Mouse (Mus musculus): ENCODE data around the gene Sftpa1.

Gene Sftpa1

DNA sequence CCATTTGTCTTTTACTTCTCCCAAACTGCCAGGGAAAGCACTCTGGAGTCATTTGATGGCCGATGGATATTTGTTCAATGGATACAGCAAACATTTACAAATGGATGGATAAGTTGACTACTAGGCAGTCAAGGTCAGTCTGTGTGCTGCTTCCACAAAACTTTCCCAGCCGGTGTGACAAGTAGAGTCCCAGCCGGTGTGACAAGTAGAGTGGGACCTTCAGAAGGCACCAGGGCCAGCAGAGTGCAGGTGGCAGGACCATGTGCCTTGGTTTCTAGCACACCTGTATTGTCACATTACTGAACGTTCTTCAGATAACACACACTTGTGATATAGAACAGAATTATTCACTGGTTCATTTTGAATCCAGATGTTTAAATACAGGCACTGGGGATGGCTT, 28.5 kb downstream of the Sftpa1 start:
- no peak for DNase-seq (ENCODE audit: low read depth, low spot score)

DNA sequence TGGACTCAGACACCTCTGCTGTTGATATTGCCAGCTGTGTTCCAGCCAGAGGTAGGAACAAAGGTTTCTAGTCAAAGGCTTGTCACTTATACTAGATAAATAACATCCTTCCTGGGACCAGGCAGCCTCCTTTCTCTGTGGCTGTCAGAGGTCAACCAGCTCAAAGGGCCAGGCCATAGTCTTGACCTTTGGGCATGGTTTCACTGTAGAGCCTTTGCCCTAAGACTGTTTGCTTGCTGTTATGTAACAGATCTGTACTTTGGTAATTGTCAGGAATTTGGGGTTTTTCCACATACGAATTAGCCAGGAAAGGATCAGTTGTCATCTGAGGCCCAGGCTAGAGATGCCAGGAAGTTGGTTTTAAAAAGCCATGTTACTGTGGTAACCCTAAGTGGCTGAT, 29.2 kb downstream of the Sftpa1 start:
- DNase-seq (ENCODE audit: low read depth, low spot score) = no peak

DNA sequence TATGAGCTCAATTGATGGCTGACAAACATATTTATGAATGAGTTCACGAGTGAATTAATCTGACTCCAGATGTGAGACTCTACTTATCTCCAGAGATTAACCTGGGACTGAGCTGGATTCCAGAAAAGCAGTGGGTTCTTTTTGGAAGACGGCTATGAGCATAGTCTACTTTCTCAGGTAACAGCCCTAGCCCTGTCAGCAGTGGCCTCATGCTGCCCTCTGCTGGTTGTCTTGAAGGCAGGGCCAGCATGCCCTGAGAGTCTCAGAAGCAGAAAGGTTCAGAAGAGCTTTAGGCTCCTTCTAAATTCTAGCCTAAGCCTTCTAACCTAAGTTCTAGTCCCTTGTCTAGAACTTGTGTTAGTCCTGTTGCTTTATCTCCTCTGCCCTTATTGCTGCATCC, 31.1 kb downstream of the Sftpa1 start:
- no peak for DNase-seq (ENCODE audit: low read depth, low spot score)

DNA sequence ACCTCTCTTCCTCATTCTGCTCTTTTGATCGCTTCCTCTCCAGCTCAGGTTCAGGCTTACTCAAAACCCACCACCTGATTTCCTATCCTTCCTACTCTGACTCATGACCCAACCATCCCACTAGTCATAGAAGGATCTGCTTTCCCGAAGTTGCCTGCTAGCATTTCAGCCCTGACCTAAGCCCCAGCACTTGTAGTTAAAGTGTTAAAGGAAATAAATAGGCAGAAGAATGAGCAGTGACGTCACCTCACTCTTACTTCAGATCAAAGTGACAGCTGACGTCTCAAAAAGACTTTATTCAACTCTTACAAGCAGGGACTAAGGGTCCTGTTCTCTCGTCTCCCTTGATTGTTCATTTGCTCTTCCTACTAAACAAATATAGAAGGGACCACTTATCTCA, 35.7 kb downstream of the Sftpa1 start:
- DNase-seq (ENCODE audit: low read depth, low spot score) = no peak

DNA sequence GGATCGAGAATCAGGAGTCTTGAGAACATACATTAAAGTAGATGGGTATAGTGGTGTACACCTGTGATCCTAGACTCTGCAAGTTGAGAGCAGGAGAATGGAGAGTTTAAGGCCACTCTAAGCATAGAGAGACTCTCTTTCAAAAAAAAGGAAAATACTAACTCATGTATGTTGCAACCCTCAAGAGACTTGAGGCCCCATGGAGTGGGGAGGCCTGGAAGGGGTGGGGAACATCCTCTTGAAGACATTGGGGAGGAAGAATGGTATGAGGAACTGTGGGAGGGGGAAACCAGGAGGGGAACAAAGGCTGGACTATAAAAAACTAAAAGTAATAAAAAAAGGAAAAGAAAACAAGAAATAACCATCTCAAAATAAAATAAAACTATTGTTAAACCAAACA, 37.0 kb downstream of the Sftpa1 start:
- DNase-seq (ENCODE audit: low read depth, low spot score) = no peak

DNA sequence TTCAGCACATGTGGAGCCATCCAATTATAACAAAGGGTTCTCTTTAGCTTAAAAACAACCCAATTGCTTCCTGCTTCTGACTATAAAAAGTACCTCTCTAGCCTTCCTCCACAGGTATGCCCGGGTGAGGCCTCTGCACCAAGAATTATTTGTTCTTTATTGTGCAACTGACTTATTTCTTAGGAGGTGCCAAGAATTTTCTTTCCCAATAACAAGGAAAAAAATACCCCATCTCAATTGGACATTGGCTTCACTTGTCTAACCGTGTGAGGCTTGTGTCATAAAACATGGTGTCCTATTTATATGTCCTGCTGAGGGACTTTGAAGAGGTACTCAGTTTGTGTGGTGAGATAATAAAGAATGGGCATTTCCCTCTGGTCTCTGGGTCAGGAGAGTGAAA, 38.9 kb downstream of the Sftpa1 start:
- no peak for DNase-seq (ENCODE audit: low read depth, low spot score)

DNA sequence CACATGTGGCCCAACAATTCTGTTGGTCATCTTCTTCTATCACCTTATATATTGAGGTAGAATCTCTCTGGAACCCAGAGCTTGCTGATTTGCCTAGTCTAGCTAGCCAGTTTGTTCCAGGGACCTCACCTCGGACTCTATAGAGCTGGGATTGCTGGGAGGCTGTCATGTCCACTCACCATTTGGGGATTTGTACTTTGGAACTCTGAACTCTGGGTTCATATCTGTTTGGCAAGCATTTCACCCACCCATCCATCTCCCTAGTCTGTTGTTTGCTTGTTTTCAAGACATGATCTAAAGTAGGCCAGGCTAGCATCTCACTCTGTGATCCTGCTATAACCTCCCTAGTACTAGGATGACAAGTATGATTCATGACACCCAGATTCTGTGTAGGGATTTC, 43.2 kb downstream of the Sftpa1 start:
- DNase-seq (ENCODE audit: low read depth, low spot score) = no peak

DNA sequence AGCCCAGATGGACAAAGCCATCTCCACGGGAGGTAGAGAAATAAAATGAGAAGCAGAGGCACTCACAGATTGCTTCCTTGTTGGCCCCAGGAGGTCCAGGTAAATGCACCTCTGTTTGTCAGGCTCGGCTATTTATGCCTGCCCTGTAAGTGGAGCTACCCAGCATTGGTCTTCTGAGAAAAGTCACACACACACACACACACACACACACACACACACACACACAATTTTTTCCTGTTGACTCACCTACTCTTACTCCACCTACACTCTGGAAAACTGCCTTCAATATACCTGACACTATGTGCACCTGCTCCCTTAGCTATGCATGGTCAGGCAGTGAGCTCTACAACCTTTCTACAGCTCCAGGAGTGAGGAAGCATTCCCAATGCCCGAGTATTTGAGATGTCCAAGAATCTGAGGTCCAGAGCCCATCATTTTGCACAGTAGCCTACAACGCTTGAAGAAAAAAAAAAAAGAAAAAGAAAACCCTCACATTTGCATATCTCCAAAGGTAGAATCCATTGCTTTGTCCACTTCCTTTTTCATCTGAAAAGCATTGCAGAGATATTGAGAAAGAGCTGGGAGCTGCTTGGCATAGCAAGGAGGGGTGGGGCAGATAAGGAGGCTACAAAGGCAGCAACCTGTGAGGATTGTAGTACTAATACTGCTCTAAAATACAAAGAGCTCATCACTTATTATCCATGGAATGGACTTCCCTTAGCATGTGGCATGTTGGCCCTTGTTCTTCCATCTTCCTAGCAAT, 53.7 kb downstream of the Sftpa1 start, which contains the start of gene Sftpd:
Sftpd (minus strand) TSS at position 91 of the 763 bp plus-strand sequence.
- no peak for DNase-seq (ENCODE audit: low read depth, low spot score)
